Mouse (Mus musculus): ENCODE measurements around the gene Fam19a2.

Gene Fam19a2

DNA sequence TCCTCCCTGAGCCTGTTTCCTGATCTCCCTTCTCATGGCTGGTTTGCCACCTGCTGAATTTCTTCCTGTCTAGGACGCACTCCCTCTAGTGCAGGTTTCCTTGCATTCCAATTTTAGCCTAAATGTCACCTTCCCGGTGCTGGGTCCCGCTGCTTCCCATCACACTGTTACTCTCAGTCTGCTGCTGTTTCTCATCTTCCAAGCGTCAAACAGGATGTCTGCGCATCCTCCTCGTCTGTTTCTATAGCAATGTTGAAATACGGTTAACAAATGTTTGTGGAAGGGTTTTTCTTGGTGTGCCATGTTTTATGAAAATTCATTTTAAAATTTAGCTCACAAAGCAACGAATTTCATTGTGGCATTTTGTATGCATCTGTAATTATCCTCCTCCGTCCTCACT lies 131.6 kb downstream of the Fam19a2 start:
- DNase-seq = no peak

- DNase-seq = no peak
Observed at GRCm38 (mm10) chr10:123398136-123398535, 134.3 kb downstream of the Fam19a2 start.

GRCm38 (mm10) chr10:123401188-123401587 lies 137.4 kb downstream of the Fam19a2 start:
- no peak for DNase-seq

DNA sequence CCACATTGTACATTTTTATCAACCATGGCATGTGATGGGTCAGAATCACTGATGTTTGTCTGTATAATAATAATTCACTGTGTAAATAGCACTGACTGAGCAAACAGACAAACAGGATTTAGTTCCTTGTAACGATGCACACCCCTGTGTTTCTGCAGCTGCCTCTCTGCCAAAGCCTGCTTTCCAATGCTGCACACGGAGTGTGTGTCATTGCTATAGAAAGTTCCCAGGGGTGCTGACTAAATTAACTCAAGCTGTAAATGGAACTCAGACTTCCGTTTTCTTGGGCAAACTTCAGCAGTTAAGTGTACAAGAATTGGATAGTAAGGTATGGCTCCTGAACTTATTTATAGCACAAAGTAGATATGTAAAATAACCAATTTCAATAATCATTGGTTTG lies 138.7 kb downstream of the Fam19a2 start:
- no peak for DNase-seq

DNA sequence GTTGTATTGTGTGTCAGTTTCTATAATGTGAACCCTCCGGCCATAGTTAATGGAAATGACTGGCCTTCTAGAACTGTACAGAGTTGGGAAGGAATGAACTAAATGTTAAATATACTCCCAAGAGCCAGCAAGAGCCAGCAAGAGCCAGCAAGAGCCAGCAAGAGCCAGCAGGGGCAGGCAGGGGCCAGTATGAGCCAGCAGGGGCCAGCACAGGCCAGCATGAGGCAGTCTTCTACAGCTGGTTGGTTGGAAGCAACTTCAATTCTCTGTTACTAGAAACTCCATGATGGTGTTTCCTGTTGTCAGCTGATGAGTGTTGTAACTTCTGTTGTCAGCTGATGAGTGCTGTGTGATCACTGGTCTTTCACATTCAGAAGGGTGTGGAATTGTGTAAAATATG lies 151.2 kb downstream of the Fam19a2 start:
- DNase-seq = no peak

DNA sequence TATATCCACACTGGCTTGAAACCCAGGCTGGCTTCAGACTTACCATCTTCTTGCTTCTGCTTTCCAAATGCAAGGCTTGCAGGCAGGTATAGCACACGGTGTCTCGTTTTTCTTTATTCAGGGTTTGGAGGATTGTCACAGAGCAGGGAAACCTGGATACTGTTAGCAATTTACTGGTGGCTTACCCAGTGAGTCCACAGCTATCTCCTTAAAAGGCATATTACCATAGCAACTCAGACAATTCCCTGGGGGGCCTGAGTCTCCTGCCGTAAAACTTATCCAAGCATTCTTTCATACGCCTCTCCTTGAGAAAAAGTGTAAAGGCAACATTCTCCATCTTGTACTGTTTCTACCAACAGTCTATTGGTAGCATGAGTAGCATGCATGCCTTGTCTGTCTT lies 152.2 kb downstream of the Fam19a2 start:
- no peak for DNase-seq

DNA sequence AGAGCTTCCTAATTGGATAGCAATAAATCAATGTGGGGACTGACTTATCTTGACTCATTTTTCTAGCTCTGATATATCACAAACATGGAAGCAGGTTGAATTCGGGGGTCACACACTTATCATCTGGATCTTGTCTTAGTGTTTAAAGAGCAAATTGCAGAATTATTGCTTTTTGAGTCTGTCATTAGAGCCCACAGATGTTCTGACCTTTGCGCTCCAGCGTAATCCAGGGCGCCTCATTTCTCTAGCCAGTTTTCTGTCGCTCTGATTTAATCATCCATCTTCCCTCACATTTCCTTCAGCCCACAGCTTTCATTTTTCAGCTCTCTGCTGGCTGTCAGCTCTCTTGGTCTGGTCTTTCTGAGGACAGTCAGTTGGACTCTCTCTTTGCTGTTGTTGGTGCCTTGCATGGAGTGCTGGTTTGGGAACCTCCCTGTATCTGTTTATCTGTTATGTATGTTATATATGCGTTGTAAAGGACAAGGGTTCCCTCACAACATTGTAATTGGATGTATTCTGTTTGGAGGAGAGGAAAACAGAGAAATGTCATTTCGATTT lies 154.9 kb downstream of the Fam19a2 start:
- no peak for DNase-seq

- DNase-seq = no peak
Observed at GRCm38 (mm10) chr10:123420249-123420648, 156.5 kb downstream of the Fam19a2 start.

DNA sequence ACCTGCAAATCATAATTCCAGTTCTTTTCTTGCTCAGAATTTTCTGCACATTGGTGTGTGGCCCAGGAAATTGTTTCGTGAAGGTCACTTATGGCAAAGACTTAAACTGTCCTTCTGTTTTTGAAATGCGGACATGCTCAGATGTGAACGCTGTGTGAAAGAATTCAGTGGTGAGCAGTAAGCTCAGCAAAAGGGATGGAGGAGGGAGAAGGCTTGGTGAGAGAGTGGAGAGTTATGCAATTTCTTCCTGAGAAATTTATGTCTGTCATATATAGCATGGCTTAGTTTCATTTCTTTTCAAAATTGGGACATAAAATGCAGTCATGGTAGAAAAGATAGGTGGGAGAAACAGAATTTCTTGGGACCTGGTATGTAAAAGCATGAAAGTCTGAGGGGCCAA lies 160.7 kb downstream of the Fam19a2 start:
- no peak for DNase-seq

DNA sequence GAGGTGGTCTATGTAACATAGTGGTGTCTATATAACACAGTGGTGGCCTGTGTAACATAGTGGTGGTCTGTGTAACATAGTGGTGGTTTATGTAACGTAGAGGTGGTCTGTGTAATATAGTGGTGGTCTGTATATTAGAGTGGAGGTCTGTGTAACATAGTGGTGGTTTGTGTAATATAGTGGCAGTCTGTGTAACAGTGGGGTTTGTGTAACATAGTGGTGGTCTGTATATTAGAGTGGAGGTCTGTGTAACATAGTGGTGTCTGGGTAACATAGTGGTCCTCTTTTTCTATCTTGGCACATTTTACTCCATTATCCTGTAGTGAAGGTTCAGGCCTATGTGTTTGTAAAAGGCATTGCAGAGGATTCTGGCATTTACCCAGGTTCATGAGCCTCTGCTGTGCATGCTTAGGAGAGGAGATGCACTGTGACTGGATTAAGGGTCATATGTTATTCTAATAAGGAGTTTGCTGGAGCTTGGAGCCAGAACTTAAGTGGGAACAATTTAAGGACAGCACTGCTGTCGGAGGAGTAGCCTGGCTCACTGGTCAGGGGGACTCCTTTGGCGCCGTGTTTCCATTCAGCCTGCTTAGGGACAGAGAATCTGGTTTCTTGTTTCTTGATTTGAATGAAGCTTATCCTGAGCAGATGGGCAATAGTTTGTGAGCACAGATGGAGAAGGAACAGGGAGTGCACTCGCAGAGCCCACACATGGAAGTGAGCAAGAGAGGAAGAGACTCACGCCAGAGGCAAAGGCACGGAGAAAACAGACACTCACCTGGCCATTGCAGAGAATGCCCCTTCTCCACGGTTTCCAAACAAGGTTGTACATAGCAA lies 162.9 kb downstream of the Fam19a2 start:
- no peak for DNase-seq

DNA sequence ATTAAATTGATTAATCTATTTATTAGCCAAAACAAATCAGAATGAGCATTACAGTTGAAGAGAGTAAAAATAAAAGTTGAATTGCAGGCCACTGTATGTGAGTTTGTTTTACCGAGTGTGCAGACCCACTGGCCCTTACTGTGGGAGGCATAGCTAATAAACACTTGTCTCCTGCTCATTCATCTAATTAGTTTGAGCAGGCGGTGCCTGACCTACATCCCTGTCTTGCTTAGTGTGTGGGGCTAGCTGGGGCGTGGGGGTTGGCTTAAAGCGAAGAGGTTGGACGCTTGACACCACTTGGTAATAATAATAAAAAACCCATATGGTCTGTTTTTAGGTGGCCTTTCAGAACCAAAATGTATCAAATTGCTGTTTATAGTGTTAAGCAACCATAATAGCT lies 167.8 kb downstream of the Fam19a2 start:
- no peak for DNase-seq

GRCm38 (mm10) chr10:123437576-123437975 lies 173.8 kb downstream of the Fam19a2 start:
- DNase-seq = no peak

DNA sequence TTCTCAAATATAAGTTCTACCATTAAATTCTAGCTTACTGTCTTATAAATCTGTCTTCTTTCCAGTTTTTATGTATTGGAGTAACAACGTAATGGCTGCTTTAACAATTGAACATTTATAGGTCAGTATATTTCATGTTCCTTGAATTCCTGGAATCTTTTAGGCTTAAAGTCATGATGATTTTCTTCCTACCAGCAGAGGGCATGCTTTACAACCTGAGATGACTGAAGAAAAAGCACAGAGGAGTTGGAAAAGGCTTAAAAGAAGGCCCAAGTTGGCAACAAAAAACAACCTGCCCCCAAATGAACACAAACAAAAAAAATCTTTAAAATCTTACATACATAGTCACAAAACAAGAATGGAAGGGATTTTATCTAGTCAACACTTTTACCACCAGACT lies 193.0 kb downstream of the Fam19a2 start:
- DNase-seq = no peak

GRCm38 (mm10) chr10:123460466-123460865 lies 196.7 kb downstream of the Fam19a2 start:
- no peak for DNase-seq

DNA sequence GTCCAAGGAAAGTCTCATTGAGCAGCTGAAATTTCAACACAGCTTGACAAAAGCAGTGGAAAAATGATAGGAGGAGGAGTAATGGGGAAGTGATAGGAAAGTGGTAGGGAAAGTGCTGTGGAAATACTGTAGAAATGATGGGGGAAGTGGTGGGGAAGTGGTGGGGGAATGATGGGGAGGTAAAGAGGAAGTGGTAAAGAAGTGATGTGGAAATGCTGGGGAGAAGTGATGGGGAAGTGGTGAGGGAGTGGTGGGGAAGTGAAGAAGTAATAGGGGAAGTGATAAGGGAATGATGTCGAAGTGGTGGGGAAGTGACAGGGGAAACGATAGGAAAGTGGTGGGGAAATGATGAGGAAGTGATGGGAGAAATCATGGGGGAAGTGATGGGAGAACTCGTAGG lies 198.5 kb downstream of the Fam19a2 start:
- DNase-seq = no peak

GRCm38 (mm10) chr10:123514749-123515148 lies 251.0 kb downstream of the Fam19a2 start:
- DNase-seq = no peak

GRCm38 (mm10) chr10:123520613-123521012 lies 256.8 kb downstream of the Fam19a2 start:
- DNase-seq = no peak

GRCm38 (mm10) chr10:123521203-123521602 lies 257.4 kb downstream of the Fam19a2 start:
- DNase-seq = no peak

GRCm38 (mm10) chr10:123525424-123525823 lies 261.6 kb downstream of the Fam19a2 start:
- DNase-seq = no peak

DNA sequence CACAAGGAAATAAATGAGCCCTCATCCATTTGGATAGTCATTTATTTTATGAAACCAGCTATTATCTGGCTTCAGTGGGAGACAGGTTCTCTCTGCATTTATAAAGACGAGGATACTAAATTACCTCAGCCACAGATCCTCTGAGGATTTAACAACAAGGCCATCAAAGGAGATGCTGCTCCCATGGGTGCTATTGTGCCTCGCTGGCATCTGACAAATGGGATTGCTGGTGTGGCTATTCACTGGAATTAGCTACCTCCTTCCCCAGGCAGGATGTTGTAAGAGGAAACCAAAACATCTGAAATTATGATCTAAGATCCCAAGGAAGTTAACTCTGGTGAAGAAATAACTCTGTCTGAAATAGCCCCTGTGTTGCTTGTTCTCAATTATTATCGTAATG lies 262.3 kb downstream of the Fam19a2 start:
- DNase-seq = no peak

GRCm38 (mm10) chr10:123536143-123536542 lies 272.3 kb downstream of the Fam19a2 start:
- no peak for DNase-seq

GRCm38 (mm10) chr10:123548391-123548790 lies 284.6 kb downstream of the Fam19a2 start:
- no peak for DNase-seq

DNA sequence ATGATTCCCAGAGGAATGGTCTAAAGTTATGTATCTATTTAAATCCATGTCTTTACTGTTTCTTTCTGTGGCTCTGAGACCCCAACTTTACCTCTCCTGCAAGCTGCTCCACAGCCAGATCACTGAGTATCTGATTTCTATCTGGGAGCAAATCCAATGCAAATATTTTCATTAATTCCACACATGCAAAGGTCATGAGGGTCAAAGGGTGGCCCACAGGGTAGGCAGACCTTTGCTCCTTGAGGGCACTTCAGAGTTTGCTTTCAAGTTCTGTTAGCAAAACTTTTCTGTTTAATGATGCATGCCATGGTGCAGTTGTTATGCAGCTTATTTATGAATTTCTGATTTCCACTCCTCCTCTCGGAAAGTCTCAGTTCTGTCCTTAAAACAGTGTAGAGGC lies 303.9 kb downstream of the Fam19a2 start:
- no peak for DNase-seq

DNA sequence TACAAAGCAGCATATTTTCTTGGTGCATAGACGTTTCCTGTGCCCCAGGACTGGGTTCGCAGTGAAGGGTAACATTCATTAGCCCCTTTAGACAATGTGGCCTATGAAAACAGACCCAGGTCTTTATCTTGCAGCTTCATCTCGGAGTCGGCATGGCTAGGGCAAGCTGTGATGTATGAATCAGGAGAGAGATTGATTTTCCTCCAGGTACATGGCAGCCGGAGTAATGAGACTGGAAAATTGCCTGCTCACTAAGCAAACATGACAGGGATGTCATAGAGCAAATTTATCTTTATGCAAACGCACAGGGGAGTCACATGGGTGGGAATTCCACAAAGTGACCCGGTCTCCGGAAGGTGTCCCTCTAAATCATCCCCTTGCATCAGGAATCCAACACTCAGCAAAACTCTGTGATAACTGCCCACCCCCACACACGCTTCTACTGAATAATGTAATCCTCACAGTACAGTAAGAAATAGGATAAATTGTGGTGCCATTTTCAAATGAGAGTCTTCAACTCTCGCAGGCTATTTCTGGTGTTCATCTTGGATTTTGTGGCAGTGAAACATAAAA lies 306.9 kb downstream of the Fam19a2 start:
- no peak for DNase-seq
